Mouse (Mus musculus) heart, adult 2 months (tissue): Measurements from ENCODE around the gene Zfp119b.

Experiments used
- CTCF ChIP-seq: fragments of 200-600 bp; IDR thresholded peaks from 2 replicates; pipeline ENCODE4 v1.8.1; 2022; ENCODE audit warnings: antibody characterized with exemption, mild to moderate bottlenecking, moderate library complexity
- POLR2A ChIP-seq: fragments of 200-500 bp; IDR thresholded peaks from 2 replicates; pipeline ENCODE4 v1.6.1; 2011; ENCODE audit warnings: mild to moderate bottlenecking, low read depth, low read length, control low read depth; ENCODE audit not compliant: insufficient read depth

GRCm38 (mm10) chr17:55976255-55976862 is 27.1 kb upstream of the Zfp119b start:
- peak; percentile 99; the same call in 1 of the 2 replicates for TF ChIP-seq CTCF
- TF ChIP-seq POLR2A = no peak
